Mouse (Mus musculus): Measurements from ENCODE around the gene Rab11fip3. TPM values are rescaled to one million over a fixed set of nuclear protein-coding genes. Genes with fewer than 3 reads are reported as not detected.

The Rab11fip3 gene
- total RNA-seq, 2 experiments from 2014 or later = 97.3 to 104 TPM

DNA sequence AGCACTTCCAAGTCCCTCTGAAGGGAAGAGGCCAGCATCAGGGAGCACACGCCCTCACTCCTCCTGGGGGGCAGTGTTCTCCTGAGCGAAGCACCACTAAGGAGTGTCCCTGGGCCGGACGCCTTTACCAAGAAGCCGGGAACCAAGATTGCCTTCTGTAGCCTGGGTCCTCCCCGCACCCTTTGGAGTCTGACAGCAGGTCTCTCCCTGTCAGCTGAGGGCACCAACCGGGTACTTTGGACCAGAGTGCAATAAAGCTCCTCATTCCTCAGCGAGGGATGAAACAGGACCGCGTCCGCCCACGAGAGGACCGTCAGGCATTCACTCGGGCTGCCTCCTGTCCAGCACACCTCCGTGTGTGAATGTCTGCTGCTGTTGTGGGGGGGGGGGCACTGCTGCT, 64.6 kb downstream of the Rab11fip3 start:
- DNase-seq (ENCODE audit: extremely low spot score in 1 of 2, low spot score in 1 of 2) = no peak

DNA sequence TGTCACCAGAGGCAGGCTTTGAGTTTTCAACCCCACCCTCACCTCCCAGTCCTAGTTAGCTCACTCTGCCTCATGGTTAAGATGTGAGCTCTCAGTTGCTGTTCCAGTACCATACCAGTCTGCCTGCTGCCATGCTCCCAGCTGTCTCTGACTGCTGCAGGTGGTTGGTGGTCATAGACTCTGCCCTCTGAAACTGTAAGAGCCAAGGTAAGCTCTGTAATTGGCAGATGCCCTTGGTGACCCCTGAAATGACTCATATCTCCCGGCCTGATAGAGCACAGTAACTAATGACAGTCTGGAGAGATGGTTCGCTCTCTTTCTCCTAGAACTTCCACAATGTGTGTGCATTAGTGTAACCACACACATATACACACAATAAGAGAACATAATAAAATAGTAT, 65.5 kb downstream of the Rab11fip3 start:
- no peak for DNase-seq (ENCODE audit: extremely low spot score in 1 of 2, low spot score in 1 of 2)

DNA sequence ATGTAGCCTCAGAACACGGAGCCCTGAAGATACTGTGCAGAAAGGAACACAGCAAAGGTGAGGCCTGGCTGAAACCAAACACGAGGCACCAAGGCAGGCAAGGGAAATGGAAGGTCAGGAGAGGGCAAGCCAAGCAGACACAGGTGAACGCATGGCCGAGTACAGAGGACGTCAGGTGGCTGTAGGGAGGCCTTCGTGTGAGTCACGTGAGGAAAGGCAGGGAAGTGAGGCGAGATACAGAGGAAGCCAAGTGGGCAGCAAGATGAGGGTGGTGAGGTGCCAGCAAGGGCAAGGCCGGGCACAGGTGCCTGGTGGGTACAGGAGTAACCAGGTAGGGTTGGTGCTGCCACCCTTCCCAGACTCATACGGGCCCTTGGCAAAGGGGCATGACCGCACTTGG, 70.9 kb downstream of the Rab11fip3 start:
- no peak for DNase-seq (ENCODE audit: extremely low spot score in 1 of 2, low spot score in 1 of 2)

DNA sequence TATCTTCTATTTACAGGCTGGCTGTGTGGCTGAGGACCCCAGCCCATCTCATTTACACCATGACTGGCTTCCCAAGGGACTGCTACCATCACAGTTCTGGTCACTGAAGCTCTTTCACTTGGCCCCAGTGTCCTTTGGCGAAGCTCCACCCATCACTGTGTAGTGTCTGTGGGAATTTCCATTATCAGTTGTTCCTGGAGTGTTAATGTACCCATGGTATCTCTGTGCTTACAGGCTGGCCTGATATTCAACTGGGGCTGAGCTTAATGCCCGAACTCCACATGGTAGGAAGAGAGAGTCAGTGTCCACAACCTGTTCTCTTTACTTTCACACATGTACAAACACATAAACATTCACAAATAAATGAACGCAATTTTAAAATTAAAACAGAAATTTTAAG, 75.9 kb downstream of the Rab11fip3 start:
- no peak for DNase-seq (ENCODE audit: extremely low spot score in 1 of 2, low spot score in 1 of 2)

DNA sequence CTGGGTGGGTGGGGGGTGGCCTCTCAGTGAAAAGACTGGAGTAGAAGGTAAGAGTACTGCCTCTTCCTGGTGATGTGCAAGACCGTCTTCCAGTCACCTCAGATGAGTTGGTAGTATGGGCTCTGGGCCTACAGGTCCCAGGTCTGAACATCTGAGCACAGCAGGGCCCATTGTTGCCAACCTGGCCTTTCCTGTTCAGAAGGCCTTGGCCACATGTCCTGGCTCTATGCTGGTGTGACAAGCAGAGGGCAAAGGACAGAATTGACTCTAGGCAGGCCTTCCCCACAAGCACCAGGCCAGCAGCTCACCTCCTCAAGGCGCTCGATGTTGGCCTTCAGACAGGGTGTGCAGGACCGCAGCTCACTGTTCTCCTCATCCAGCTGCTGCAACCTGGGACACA, 77.1 kb downstream of the Rab11fip3 start:
- no peak for DNase-seq (ENCODE audit: extremely low spot score in 1 of 2, low spot score in 1 of 2)

DNA sequence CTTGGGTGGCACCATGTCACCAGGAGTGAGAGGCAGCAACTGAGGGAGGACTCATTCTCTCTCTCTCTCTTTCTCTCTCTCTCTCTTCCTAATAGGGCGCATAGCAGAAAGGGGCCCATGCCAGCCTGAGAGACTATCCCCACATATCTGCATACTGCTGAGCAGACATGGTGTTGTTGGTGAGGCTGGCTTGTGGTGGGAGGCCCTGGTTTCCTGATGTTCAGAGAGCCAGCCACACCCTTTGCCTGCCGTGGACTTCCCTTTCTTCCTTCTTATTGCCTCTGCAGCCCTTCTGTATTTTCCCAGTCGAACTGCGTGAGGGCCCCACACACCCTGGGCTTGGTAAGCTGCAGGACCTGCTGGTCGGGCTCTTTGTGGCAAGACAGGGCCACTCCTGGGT, 79.0 kb downstream of the Rab11fip3 start:
- no peak for DNase-seq (ENCODE audit: extremely low spot score in 1 of 2, low spot score in 1 of 2)

DNA sequence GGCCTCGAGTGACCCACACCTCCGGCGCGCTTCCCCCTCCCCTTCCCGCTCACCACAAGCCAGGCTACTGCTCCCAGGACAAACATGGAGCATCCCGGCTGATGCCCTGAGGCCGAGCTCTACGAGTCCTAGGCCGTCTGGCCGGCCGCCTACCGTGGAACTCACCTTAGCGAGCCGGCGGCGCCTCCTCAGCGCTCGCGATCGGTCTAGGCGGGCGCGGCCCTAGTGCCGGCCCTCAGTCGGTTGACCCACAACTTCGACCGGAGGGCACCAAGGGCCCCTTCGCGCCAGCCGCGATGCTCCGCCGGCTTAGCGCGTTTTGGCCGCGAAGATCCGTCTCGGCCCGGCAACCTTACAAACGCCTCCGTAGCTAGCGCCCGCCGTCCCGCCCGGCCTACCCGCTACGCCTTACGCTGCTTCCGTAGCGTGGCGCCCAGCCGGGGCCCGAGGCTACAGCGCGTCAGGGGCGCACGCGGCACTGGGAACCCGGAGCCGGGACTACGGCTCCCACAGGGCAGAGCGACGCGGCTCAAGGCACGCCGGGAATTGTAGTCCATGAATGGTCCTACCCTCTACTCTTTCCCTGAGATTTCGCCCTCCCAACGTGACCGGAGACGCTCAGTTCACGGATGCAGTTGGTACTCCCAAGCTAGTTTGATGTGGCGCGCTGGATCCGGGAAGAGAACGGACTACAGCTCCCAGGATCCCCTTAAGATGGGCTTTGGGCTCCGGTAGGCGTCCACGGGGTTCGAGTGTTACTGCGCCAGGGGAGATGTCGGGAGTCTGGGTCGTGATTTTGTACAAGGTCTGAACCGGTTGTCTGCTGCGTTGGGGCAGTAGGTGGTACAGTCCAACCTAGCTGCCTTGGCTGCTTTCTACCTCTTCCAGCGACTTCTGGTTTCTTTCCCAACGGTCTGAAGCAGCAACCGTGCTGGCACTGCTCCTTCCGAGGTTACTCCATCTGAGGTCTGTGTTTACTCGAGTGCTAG, 83.8 kb downstream of the Rab11fip3 start, which contains the start of gene Capn15:
TSS of gene Capn15 (minus strand) at position 491 of the 989 bp plus-strand sequence.
- DNase-seq (ENCODE audit: extremely low spot score in 1 of 2, low spot score in 1 of 2) = peak; percentile 88

DNA sequence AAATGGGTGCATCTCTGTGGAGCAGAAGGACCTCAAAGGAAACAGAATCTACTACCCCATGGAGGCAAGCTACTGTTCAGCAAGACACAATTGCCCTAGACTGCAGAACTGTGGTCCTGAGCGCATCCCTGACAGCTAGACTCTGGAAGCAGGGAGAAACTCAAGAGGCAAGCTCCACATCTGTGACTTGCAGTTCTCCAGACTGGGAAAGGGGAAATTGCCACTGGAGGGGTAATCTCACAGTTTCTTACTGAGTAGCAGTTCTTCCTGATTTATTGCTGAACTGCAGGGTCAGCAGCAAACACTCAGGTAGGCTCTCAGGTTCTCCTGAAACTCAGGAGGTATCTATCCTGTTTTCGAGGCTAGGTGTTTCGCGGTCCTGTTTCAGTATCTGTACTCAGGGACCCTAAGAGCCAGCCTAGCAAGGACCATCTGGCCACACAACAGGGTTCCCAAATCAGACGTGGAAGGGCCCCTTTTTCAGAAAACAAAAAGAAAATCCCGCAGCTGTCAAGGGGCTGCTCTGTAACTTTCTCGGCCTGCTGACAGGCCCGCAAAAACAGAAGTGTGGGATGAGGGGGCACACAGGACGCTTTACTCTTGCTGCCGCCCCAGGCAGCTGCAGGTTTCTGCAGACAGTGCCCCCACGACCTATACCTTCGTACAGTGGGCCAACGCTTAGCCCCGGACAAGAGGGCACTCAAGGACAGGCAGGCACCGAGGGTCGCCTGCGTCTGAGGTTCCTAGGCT, 84.6 kb downstream of the Rab11fip3 start:
- peak in 1 of 2 experiments; percentile 16 for DNase-seq (ENCODE audit: extremely low spot score in 1 of 2, low spot score in 1 of 2)

DNA sequence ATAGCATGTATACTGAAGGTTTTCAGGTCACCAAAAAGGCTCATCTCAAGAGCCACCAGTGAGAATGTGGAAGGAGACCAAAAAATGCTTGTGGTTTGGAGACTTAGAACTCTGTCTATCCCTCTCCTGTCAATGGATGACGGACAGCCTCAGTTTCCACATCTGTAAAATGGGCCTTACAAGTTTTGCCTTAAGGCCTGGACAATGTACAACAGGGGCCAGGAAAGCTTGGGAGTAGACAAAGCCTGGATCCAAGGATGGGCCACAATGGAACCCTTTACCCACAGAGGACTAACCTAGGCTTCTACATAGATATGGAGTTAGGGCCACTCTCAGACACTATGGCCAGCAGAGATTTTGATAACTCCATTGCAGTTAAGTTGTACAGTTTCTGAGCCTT, 85.3 kb downstream of the Rab11fip3 start:
- DNase-seq (ENCODE audit: extremely low spot score in 1 of 2, low spot score in 1 of 2) = no peak

DNA sequence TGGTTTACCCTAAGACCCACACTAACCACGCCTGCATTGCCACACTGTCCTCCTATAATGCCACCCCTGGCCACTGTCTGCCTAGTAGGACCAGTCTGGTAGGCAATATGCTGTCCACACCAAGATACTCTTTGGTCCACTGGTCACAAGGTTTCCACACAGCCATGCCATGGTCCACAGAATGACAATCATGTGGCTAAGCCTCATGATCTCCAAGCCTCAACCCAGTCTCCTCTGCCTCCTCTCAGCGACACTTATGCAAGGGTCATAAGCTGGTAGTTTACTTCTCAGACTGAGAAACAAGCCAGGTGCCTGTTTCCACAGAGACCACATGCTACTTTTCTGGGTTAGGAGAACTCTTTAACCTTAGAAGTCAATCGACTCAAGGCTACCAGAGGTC, 86.4 kb downstream of the Rab11fip3 start:
- DNase-seq (ENCODE audit: extremely low spot score in 1 of 2, low spot score in 1 of 2) = no peak

DNA sequence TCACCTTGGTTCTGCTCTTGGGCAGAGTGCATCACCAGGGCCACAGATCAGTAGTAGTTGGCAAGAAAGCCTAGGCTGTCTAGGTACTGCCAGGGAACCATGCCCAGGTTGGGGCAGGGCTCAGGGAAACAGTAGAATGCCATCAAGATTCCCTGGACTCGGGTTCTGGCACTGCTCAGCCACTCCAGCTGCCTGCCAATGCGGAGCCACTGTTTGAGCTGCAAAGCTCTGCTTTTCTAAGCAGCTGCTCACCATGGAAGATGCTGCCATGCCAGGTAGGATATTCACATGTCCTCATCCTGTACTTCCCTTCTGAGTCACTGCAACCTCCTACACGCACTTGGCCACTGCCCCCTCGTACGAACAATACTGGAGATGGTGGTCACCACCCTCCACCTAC, 88.5 kb downstream of the Rab11fip3 start:
- DNase-seq (ENCODE audit: extremely low spot score in 1 of 2, low spot score in 1 of 2) = no peak

DNA sequence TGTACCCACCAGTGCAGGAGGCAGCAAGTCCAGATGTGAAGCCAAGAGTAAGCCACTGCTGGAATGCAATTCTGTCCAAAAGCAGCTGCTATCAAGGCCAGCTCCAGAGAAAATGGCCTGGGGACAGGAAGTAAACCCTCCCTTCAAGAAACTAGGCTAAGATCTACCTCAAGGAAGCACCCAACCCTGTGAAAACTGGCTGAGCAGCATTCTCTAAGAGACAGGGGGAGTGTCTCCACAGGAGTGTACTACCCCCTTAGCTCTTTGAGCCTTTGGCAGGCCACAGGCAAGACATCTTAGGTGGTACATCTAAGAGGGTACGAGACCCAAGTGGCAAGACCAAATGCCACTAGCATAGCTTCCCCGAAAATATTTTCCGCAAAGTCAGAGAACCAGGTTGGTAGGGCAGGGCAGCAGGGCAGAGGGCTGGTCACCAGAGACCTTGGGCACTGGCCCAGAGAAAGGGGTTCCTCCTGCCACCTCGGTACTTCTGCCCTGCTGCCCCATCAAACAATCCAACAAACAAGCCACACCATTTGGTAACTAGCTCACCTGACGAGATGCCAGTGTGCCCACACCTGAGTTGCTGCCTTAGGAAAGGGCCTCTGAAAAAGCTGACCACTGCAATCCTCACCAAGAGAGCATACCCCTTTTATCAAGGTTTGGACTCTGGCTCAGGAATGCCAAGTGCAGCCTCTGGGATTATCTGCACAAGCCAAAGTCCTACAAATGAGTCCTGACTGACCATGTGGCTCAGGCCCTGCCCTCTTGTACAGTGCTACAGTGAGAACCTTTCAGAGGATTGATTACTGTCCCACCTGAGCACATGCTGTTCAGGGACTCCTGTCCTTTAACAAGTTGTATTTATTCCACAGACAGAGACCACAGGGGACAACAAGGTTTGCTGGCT, 89.3 kb downstream of the Rab11fip3 start:
- DNase-seq (ENCODE audit: extremely low spot score in 1 of 2, low spot score in 1 of 2) = no peak

DNA sequence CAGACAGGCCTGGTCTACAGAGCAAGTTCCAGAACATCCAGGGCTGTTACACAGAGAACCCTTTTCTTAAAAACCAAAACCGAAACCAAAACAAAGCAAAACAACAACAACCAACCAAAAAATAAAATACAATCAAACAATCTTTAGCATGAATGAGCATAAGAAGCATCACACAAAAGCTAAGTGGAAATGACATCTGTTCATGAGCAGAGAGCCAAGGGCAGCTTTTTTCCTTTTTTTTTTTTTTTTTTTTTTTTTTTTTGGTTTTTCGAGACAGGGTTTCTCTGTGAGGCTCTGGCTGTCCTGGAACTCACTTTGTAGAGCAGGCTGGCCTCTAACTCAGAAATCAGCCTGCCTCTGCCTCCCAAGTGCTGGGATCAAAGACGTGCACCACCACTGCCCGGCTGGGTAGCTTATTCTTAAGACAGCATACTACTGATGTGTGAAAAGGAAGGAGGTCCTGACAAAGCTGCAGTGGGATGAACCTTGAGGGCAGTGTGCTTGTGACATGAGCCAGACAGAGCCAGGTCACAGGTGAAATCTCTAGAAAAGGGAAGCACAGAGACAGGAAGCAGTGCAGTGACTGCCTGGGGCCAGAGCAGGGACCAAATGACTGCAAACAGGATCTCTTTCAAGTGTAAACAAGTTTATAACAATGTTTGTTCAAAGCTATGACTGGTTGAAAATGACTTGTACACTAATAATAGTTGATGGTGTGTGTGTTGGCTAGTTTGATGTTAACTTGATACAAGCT, 98.2 kb downstream of the Rab11fip3 start:
- DNase-seq (ENCODE audit: extremely low spot score in 1 of 2, low spot score in 1 of 2) = no peak

DNA sequence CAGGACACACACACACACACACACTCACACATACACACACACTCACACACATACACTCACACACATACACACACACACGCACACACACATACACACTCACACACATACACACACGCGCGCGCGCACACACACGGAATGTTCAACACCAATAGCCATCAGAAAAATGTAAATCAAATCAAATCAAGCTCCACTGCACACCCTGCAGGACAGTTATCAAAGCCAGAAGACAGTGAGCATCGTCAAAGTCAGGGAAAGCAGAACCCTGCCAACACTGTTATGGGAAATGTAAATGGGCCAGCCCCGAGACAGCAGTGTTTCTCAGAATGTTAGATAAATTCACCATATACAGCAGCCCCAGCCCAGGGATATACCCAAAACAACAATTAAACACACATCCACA, 98.9 kb downstream of the Rab11fip3 start:
- DNase-seq (ENCODE audit: extremely low spot score in 1 of 2, low spot score in 1 of 2) = no peak

DNA sequence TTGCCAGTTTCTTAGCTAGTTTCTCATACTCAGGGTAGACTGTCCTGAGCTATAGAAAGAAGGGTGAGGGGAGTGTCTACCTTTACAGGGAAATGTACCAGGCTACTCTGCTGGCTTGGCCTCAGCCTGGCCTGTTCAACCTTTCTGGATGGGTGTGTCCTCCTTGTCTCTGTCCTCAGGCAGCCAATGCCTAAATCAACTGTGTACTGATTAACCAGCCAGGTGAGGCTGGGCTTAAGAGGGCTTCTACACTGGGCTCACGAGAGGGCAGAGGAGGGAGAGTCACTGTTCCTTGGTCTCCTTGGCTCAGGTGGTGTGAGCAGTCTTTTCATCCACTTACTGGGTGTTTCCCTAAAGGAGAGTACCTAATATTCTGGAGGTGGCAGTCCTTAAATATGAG, 101.2 kb downstream of the Rab11fip3 start:
- DNase-seq (ENCODE audit: extremely low spot score in 1 of 2, low spot score in 1 of 2) = no peak

DNA sequence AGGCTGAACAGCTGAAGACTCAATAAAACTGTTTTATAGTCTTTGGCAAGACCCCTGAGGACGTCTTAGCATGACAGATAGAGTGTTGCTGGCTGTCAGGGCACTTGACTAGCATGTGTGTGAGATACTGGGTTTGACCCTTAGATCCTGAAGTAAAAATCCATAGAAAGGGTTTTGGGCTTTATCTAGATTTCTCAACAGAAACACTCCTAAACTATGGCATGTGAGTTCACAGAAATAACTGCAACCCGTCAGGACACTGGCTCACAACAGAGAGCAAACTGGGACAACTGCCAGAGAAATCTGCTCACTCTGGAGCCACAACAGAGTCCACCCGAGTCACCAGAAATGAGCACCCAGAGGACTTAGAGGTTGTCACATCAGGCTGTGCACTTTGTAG, 101.7 kb downstream of the Rab11fip3 start:
- DNase-seq (ENCODE audit: extremely low spot score in 1 of 2, low spot score in 1 of 2) = no peak

DNA sequence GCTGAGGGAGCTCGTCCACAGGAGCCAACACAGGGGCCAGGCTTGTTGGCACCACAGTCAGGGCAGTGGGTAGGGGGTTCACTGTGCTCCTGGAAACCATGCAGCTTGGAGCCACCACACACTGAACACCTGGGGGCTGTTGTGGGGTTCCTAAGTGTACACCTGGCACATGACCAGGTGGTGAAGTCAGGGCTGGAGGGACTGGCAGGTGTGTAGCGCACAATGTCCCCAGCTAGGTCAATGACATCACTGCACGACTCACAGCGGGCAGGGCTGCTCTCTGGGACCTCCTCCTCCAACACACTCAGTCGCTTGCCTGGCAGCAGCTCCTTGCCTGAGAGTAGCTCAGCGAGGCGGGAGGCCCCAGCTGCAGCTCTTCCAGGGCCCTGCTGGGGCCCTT, 105.1 kb downstream of the Rab11fip3 start:
- no peak for DNase-seq (ENCODE audit: extremely low spot score in 1 of 2, low spot score in 1 of 2)

DNA sequence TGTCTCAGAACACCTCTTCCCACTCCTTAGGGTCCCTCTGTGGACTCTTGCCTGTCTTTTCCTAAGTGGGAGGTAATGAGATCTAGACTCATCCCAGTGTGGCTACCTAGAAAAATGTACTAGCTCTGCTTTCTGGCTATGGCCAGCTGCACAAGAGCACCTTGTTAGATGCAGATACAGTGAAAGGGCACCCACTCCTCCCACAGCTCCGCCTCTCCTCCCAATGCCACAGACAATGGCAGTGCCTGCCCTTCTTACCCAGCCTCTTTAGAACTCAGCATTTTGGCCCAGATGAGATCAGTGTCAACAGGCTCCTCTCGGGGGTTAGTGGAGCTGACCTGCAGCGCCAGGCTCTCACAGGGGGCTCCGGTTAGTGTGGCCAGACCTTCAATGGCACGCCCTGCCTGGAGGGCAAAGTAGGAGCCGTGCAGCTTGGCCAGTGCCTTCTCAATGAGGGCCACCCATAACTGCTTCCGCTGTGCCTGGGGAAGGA, 106.9 kb downstream of the Rab11fip3 start:
- no peak for DNase-seq (ENCODE audit: extremely low spot score in 1 of 2, low spot score in 1 of 2)

DNA sequence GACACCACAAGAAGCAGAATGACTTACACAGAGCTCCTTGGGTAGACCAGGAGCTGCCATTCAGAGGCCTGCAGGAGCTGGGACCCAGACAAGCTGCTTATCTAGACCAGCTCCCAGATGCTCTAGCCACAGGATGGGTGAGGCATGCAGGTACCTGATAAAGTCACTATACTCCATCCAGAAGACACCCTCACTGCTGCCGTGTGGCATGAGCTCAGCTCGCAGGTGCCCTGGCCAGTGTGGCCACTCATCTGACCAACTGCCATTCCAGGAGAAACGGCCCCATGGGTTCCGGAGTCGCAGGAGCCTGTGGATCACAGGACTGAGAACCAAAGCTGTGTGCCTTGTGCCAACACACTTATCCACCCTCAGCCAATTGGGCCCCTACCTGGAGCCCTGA, 107.8 kb downstream of the Rab11fip3 start:
- DNase-seq (ENCODE audit: extremely low spot score in 1 of 2, low spot score in 1 of 2) = no peak
